Mouse (Mus musculus) stomach, postnatal 0 days (tissue): ENCODE measurements around the gene Ntrk1. TPM values are rescaled to one million over a fixed set of nuclear protein-coding genes. Genes with fewer than 3 reads are reported as not detected.

Source experiments
- ATAC-seq: fragments of 200-750 bp; cut with Nextera tagmentation; 2 replicates; pipeline ENCODE4 v1.8.0; 2017; ENCODE audit not compliant: low FRiP score, low TSS enrichment
- DNase-seq: peaks from one replicate; pipeline ENCODE4 v3.0.0-alpha.2; 2016; ENCODE audit warnings: low spot score
- H3K27ac ChIP-seq: fragments of 300-500 bp; sonication (generic); replicated peaks from 2 replicates; pipeline ENCODE4 v1.5.1; 2014; ENCODE audit warnings: mild to moderate bottlenecking, control low read depth
- H3K27me3 ChIP-seq: fragments of 300-500 bp; sonication (generic); 2 replicates; pipeline ENCODE4 v1.6.1; 2014; ENCODE audit warnings: low read length; ENCODE audit not compliant: control insufficient read depth, insufficient read depth
- H3K36me3 ChIP-seq: fragments of 300-500 bp; sonication (generic); 2 replicates; pipeline ENCODE4 v1.6.1; 2014; ENCODE audit warnings: low read length, mixed read lengths; ENCODE audit not compliant: control insufficient read depth, insufficient read depth
- H3K4me1 ChIP-seq: fragments of 300-500 bp; sonication (generic); replicated peaks from 2 replicates; pipeline ENCODE4 v1.6.1; 2014; ENCODE audit warnings: antibody characterized with exemption; ENCODE audit not compliant: control insufficient read depth, insufficient read depth
- H3K4me2 ChIP-seq: fragments of 300-500 bp; sonication (generic); replicated peaks from 2 replicates; pipeline ENCODE4 v1.6.1; 2014; ENCODE audit warnings: low read depth, mild to moderate bottlenecking, control low read depth, moderate library complexity
- H3K4me3 ChIP-seq: fragments of 300-500 bp; sonication (generic); 2 replicates; pipeline ENCODE4 v1.5.1; 2014; ENCODE audit warnings: low read depth, low read length, control low read depth
- H3K9ac ChIP-seq: fragments of 300-500 bp; sonication (generic); 2 replicates; pipeline ENCODE4 v1.6.1; 2014; ENCODE audit warnings: mild to moderate bottlenecking, low read length, control low read depth, mixed read lengths
- H3K9me3 ChIP-seq: fragments of 300-500 bp; sonication (generic); 2 replicates; pipeline ENCODE4 v1.6.1; 2016; ENCODE audit warnings: low read length; ENCODE audit not compliant: control insufficient read depth
- CTCF ChIP-seq: IDR thresholded peaks from 2 replicates; pipeline ENCODE4 v1.5.1; 2016; ENCODE audit warnings: antibody characterized with exemption, low read depth, mild to moderate bottlenecking, moderate library complexity
- EP300 ChIP-seq: optimal IDR thresholded peaks from 2 replicates; pipeline ENCODE3; 2016; ENCODE audit warnings: antibody characterized with exemption
- WGBS: fragments of 180-500 bp; shearing (Covaris S2); extraction: QIAGEN DNeasy Blood & Tissue Kit; methylation state at CpG from one replicate; pipeline ENCODE4 v1.1.7; 2014; 5-methylcytosine and 5-hydroxymethylcytosine counted together
- polyA plus RNA-seq: library from polyadenylated mRNA; unstranded; fragments of >200 nt; fragmentation: Nextera tagmentation; extraction: Ambion mirVana; gene quantifications from 2 replicates; pipeline ENCODE4 v1.2.1, GENCODE M21; 2015

Gene Ntrk1
- polyA plus RNA-seq, 1 experiment from 2014 or later = 0.41 TPM

- Histone ChIP-seq H3K27me3 (no peaks in the 10 kb centered on the region), H3K4me2 (no peak overlapping the region), H3K4me3 (no peak overlapping the region), H3K36me3 (no peaks in the 10 kb centered on the region; the same call in 1 of the 2 replicates), H3K9ac (no peak overlapping the region), H3K9me3 (no peaks in the 10 kb centered on the region), H3K27ac (no peak overlapping the region), H3K4me1 (peaks cover 4% of the 10 kb centered on the region; the same call in 1 of the 2 replicates)
- 42% methylated on average over 5 of the region's 5 CpGs for WGBS
- TF ChIP-seq EP300 (no peak), CTCF (no peak)
- no peak for ATAC-seq
- no peak for DNase-seq
Measured at GRCm38 (mm10) chr3:87758641-87759040, 36.3 kb downstream of the Ntrk1 start.

GRCm38 (mm10) chr3:87756488-87756887 lies 38.5 kb downstream of the Ntrk1 start:
- ATAC-seq = no peak

GRCm38 (mm10) chr3:87755964-87756363 lies 39.0 kb downstream of the Ntrk1 start:
- Histone ChIP-seq H3K4me2 (peak overlapping the region; percentile 23), H3K9me3 (no peaks in the 10 kb centered on the region), H3K4me1 (no peaks in the 10 kb centered on the region), H3K27ac (no peak overlapping the region), H3K9ac (no peak overlapping the region), H3K4me3 (no peak overlapping the region; the same call in 1 of the 2 replicates), H3K36me3 (no peaks in the 10 kb centered on the region; the same call in 1 of the 2 replicates), H3K27me3 (no peaks in the 10 kb centered on the region)
- peak; percentile 88 for ATAC-seq
- TF ChIP-seq EP300 = no peak
- TF ChIP-seq CTCF = peak; percentile 99
- 6% methylated on average over 24 of the region's 24 CpGs for WGBS
- DNase-seq = peak; percentile 90

More at GRCm38 (mm10) chr3:87756488-87756887, 38.5 kb downstream of the Ntrk1 start:
- no peaks in the 10 kb centered on the region for H3K9me3 ChIP-seq
- H3K36me3 ChIP-seq = no peaks in the 10 kb centered on the region; the same call in 1 of the 2 replicates
- H3K4me2 ChIP-seq = no peak overlapping the region; the same call in 1 of the 2 replicates
- TF ChIP-seq CTCF = no peak
- no peak for TF ChIP-seq EP300
- no peak overlapping the region for H3K9ac ChIP-seq
- H3K27me3 ChIP-seq = no peaks in the 10 kb centered on the region
- no peak overlapping the region for H3K27ac ChIP-seq
- H3K4me3 ChIP-seq = no peak overlapping the region; the same call in 1 of the 2 replicates
- no peaks in the 10 kb centered on the region for H3K4me1 ChIP-seq
- no peak for DNase-seq
- 54% methylated on average over 20 of the region's 20 CpGs for WGBS

- DNase-seq (no peak), ATAC-seq (no peak)
- H3K36me3 ChIP-seq = no peaks in the 10 kb centered on the region; the same call in 1 of the 2 replicates
- no peak for TF ChIP-seq CTCF
- no peak for TF ChIP-seq EP300
- 84% methylated on average over 13 of the region's 13 CpGs for WGBS
- H3K9ac ChIP-seq = no peak overlapping the region
- H3K4me2 ChIP-seq = no peak overlapping the region
- H3K4me3 ChIP-seq = no peak overlapping the region
- H3K9me3 ChIP-seq = no peaks in the 10 kb centered on the region
- no peaks in the 10 kb centered on the region for H3K4me1 ChIP-seq
- no peak overlapping the region for H3K27ac ChIP-seq
- H3K27me3 ChIP-seq = no peaks in the 10 kb centered on the region
Measured at GRCm38 (mm10) chr3:87753829-87754228, 41.1 kb downstream of the Ntrk1 start.

GRCm38 (mm10) chr3:87752567-87752966 lies 42.4 kb downstream of the Ntrk1 start:
- no peak for ATAC-seq
- 0 out of 2 replicates have a peak, but pooled peaks cover 3% of the 10 kb centered on the region for H3K4me1 ChIP-seq
- DNase-seq = no peak
- H3K9ac ChIP-seq = no peak overlapping the region
- H3K27ac ChIP-seq = no peak overlapping the region
- H3K36me3 ChIP-seq = no peaks in the 10 kb centered on the region; the same call in 1 of the 2 replicates
- H3K9me3 ChIP-seq = no peaks in the 10 kb centered on the region
- no peaks in the 10 kb centered on the region for H3K27me3 ChIP-seq
- TF ChIP-seq CTCF = no peak
- TF ChIP-seq EP300 = no peak
- no peak overlapping the region for H3K4me3 ChIP-seq
- WGBS = 80% methylated on average over 3 of the region's 3 CpGs
- H3K4me2 ChIP-seq = no peak overlapping the region

GRCm38 (mm10) chr3:87749977-87750376 lies 45.0 kb downstream of the Ntrk1 start:
- no peaks in the 10 kb centered on the region for H3K27me3 ChIP-seq
- DNase-seq (no peak), ATAC-seq (no peak)
- TF ChIP-seq CTCF (no peak), EP300 (no peak)
- peaks cover 5% of the 10 kb centered on the region; the same call in 1 of the 2 replicates for H3K4me1 ChIP-seq
- no peak overlapping the region for H3K9ac ChIP-seq
- H3K9me3 ChIP-seq = no peaks in the 10 kb centered on the region
- H3K27ac ChIP-seq = no peak overlapping the region
- H3K4me2 ChIP-seq = no peak overlapping the region
- 89% methylated on average over 12 of the region's 12 CpGs for WGBS
- H3K36me3 ChIP-seq = no peaks in the 10 kb centered on the region; the same call in 1 of the 2 replicates
- no peak overlapping the region for H3K4me3 ChIP-seq
